Mouse (Mus musculus) ES-Bruce4 (cell line): ENCODE measurements at regions not wholly inside any gene's neighbourhood (a gene's known extent, or its start where the extent isn't known, plus 50 kb on each side); places are given as distances from the start of the nearest gene placed in this dataset.

Experiments
- CTCF ChIP-seq: IDR thresholded peaks from one replicate; pipeline ENCODE4 v1.8.1; 2011; ENCODE audit warnings: low read depth, low read length
- EP300 ChIP-seq: IDR thresholded peaks from 2 replicates; pipeline ENCODE4 v1.6.1; 2011; ENCODE audit warnings: low read depth, low read length; ENCODE audit not compliant: insufficient read depth

DNA sequence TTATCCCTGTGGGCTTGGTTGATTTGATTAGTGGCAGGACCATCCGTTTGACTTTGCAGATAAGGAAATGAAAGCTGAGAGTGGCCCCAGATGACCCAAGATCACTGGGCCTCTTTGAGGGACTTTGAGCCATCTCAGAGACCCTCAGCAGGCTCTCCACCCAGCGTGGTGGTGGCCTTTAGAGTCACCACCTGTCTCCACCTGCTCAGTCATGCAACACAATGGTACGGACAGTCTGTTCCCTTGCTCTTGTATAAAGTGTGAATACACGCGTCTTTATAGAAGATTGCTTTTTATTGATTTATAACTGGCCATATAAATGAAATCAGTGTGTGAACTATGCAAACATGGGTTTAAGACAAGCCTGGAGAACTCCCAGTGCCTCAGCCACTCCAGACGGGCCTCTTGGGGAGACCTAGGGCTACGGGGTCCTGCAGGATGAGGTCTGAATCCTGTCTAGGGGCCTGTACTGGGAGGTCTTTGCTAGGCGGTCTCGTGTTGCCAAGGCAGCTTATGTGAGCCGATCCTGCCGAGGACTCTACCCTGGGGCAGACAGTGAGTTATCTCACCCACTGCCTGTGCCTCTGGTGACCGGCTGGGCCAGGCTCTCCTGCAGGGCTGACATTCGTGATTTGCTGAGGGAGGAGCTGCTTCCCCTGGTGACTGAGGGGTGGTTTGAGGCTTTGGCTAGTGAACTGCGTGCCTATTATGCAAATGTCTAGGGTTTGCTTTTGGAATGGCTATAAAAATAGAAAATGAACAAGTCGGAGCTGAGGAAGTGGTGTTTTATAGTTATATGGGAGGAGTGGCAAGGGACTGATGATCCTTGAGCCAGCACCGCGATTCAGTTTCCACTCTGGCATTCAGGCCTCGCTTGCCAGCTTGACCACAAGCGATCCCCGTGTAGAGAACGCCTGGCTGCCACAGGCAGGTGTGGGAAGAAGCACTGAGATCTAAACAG is 176.5 kb downstream of the Fam43a start:
- TF ChIP-seq CTCF (no peak), EP300 (no peak)
